Mouse (Mus musculus) olfactory bulb, adult 2 months (tissue): Measurements from ENCODE around the gene Olfr1302. TPM values are rescaled to one million over a fixed set of nuclear protein-coding genes. Genes with fewer than 3 reads are reported as not detected.

Experiments used
- H3K27ac ChIP-seq: fragments of 200-500 bp; 2 replicates; pipeline ENCODE4 v1.5.1; 2012; ENCODE audit warnings: low read depth, low read length; ENCODE audit not compliant: insufficient read depth
- H3K4me1 ChIP-seq: fragments of 200-500 bp; 2 replicates; pipeline ENCODE4 v1.6.1; 2012; ENCODE audit warnings: low read length; ENCODE audit not compliant: control insufficient read depth, insufficient read depth
- H3K4me3 ChIP-seq: fragments of 200-500 bp; 2 replicates; pipeline ENCODE4 v1.5.1; 2012; ENCODE audit warnings: mild to moderate bottlenecking, low read depth, low read length, moderate library complexity; ENCODE audit not compliant: insufficient read depth
- CTCF ChIP-seq: fragments of 200-500 bp; IDR thresholded peaks from 2 replicates; pipeline ENCODE4 v1.5.1; 2012; ENCODE audit warnings: low read depth, mild to moderate bottlenecking, low read length, moderate library complexity; ENCODE audit not compliant: insufficient read depth
- POLR2A ChIP-seq: fragments of 200-500 bp; IDR thresholded peaks from 2 replicates; pipeline ENCODE4 v1.6.1; 2012; ENCODE audit warnings: mild to moderate bottlenecking, low read depth, low read length, moderate library complexity; ENCODE audit not compliant: insufficient read depth
- WGBS: fragments of 180-500 bp; shearing (Covaris S2); methylation state at CpG from one replicate; pipeline ENCODE4 v1.1.7; 2018; 5-methylcytosine and 5-hydroxymethylcytosine counted together
- polyA plus RNA-seq: library from polyadenylated mRNA; stranded (reverse); fragments of >200 nt; gene quantifications from 2 replicates; pipeline ENCODE4 v1.2.4, GENCODE M21; 2012; ENCODE audit warnings: low replicate concordance; ENCODE audit not compliant: missing spikeins, insufficient read depth, insufficient read length

Gene Olfr1302
- not detected in 2 replicates for polyA plus RNA-seq

DNA sequence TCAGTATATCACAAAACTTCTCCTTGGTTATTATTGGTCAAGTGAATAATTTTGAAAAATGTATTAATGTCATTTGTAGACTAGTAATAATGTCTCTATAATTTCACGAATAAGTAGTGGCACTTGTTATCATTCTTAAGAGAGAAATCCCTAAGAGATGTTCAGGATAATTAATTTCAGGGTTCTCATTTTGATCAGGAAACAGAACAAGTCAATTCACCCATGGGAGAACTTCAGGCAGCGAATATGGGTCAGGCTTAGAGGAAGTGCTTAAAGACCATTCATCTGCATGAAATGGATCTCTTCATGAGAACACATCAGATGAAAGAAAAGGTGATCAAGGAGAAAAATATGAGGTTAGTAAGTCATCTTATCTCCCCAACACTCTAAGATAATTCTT is at the start of gene Olfr1302:
Gene Olfr1302 (plus strand): TSS at position 301 of the 400 bp plus-strand sequence.
- H3K4me1 ChIP-seq = no peaks in the 10 kb centered on the region
- 82% methylated on average over 2 of the region's 2 CpGs for WGBS
- TF ChIP-seq POLR2A = no peak
- no peak for TF ChIP-seq CTCF
- H3K4me3 ChIP-seq = no peak within 1 kb of the TSS
- no peak within 1 kb of the TSS for H3K27ac ChIP-seq

GRCm38 (mm10) chr2:111750706-111751105 is 26.5 kb upstream of the Olfr1302 start, which contains the start of gene Olfr1301:
TSS of gene Olfr1301 (plus strand) at chr2:111751006.
- H3K27ac ChIP-seq = no peak within 1 kb of the TSS
- TF ChIP-seq POLR2A = no peak
- TF ChIP-seq CTCF = no peak
- 83% methylated on average over 3 of the region's 3 CpGs for WGBS
- no peak within 1 kb of the TSS for H3K4me3 ChIP-seq
- no peaks in the 10 kb centered on the region for H3K4me1 ChIP-seq

DNA sequence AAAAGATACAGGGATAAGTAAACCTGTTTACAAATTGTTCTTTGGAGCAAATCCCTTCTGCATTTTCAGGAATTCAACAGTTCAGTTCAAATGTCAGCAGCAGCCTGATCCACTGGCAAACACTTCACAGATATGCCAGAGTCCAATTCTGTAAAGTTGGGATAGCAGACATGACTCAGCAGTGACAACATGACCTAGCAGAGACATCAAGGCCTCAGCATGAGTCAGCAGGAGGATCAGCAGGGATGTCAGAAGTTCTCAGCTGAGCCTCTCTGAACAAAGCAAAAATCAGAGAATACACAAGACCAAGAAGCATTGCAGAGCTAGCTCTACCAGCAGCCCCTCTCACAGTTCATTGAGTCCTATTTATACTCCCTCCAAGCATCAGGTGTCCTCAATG is 35.7 kb downstream of the Olfr1302 start:
- no peak overlapping the region for H3K4me3 ChIP-seq
- H3K4me1 ChIP-seq = no peaks in the 10 kb centered on the region
- TF ChIP-seq POLR2A (no peak), CTCF (no peak)
- H3K27ac ChIP-seq = no peak overlapping the region

DNA sequence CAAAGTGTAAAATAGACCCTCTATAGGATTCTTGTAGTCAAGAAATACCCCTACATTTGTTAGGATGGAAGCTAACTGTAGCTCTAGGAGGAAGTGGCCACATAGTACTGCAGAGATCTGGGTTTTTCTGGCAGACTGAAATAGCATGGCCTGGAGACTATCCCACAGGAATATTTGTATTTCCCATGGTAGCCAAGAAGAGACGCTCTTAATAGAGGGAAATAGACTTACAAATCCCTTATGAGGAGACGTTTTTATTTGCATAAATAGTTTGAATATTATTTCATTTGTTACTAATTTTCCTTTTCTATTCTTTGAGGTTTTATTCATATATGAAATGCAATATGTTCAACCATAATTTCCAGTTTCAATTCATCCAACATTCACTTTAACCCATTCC is 43.0 kb downstream of the Olfr1302 start, which contains the start of gene Olfr1303:
Gene Olfr1303 (minus strand): TSS at position 101 of the 400 bp plus-strand sequence.
- 84% methylated on average over 2 of the region's 2 CpGs for WGBS
- H3K4me3 ChIP-seq = no peak within 1 kb of the TSS
- H3K4me1 ChIP-seq = no peaks in the 10 kb centered on the region
- TF ChIP-seq CTCF (no peak), POLR2A (no peak)
- no peak within 1 kb of the TSS for H3K27ac ChIP-seq

Other genes starting within 250 kb of the Olfr1302 start
- not detected in 2 replicates for gene Olfr1294, start 237.1 kb upstream of the Olfr1302 start, polyA plus RNA-seq
- not detected in 2 replicates for gene Olfr1295, start 207.7 kb upstream of the Olfr1302 start, polyA plus RNA-seq
- not detected in 2 replicates for gene Olfr1297, start 150.9 kb upstream of the Olfr1302 start, polyA plus RNA-seq
- not detected in 2 replicates for gene Olfr1298, start 128.2 kb upstream of the Olfr1302 start, polyA plus RNA-seq
- not detected in 2 replicates for gene Olfr1299, start 116.0 kb upstream of the Olfr1302 start, polyA plus RNA-seq
- not detected in 2 replicates for gene Olfr1301, start 26.4 kb upstream of the Olfr1302 start, polyA plus RNA-seq
- gene Olfr1303, start 42.9 kb downstream of the Olfr1302 start, polyA plus RNA-seq = not detected in 2 replicates
- not detected in 2 replicates for gene Olfr1305, start 99.7 kb downstream of the Olfr1302 start, polyA plus RNA-seq
- gene Olfr1306, start 138.8 kb downstream of the Olfr1302 start, polyA plus RNA-seq = not detected in 2 replicates
- gene Olfr1307, start 172.0 kb downstream of the Olfr1302 start, polyA plus RNA-seq = not detected in 2 replicates
- gene Olfr1308, start 187.5 kb downstream of the Olfr1302 start, polyA plus RNA-seq = not detected in 2 replicates
- gene Olfr1309, start 212.9 kb downstream of the Olfr1302 start, polyA plus RNA-seq = not detected in 2 replicates
- not detected in 2 replicates for gene Olfr1310, start 235.3 kb downstream of the Olfr1302 start, polyA plus RNA-seq
- gene Olfr1311, start 247.0 kb downstream of the Olfr1302 start, polyA plus RNA-seq = not detected in 2 replicates